7 mouse cellular contexts compared by ENCODE assay signal in genomic region chr11:76493811-76494274, GRCm38 (mm10).
DNase-seq lines count a peak whose midpoint lies in the region; ATAC-seq lines count a peak whose summit lies in the region.

No protein-coding gene starts in this region.

- WGBS in hindbrain, embryonic 12.5 days, result 3% methylated on average over 6 of the region's 6 CpGs
- 4% methylated on average over 6 of the region's 6 CpGs for WGBS in midbrain, embryonic 11.5 days

- peak overlapping the region; percentile 86 for H3K4me2 ChIP-seq in hindbrain, embryonic 12.5 days (replicated peaks)
- peak overlapping the region; percentile 94 for H3K4me2 ChIP-seq in midbrain, embryonic 11.5 days

- peak overlapping the region; percentile 98 for H3K27ac ChIP-seq in hindbrain, embryonic 12.5 days
- H3K27ac ChIP-seq in midbrain, embryonic 11.5 days (ENCODE audit: low read depth, low read length), result peak overlapping the region; percentile 71; the same call in 1 of the 2 replicates

- no peaks in the 10 kb centered on the region for H3K27me3 ChIP-seq in hindbrain, embryonic 12.5 days
- H3K27me3 ChIP-seq in midbrain, embryonic 11.5 days (ENCODE audit: control insufficient read depth, insufficient read depth, low read length), result no peaks in the 10 kb centered on the region; the same call in 1 of the 2 replicates

- peak; percentile 27 for DNase-seq in right cerebral cortex, postnatal 4 days
- no peak for DNase-seq in right cerebral cortex, adult 18-20 months
- peak; percentile 60 for DNase-seq in embryo, embryonic 11 days
- DNase-seq in midbrain, embryonic 11.5 days (ENCODE audit: low spot score, missing footprints), result peak; percentile 85
- no peak for DNase-seq in urinary bladder, adult 18-20 months (ENCODE audit: low spot score in 2 of 2)
- no peak for DNase-seq in spleen, adult 18-20 months

- peak; percentile 47 for ATAC-seq in hindbrain, embryonic 12.5 days (ENCODE audit: low FRiP score)
- peak; percentile 61 for ATAC-seq in midbrain, embryonic 11.5 days (ENCODE audit: low FRiP score)

- H3K4me3 ChIP-seq in hindbrain, embryonic 12.5 days, result peak overlapping the region; percentile 63
- peak overlapping the region; percentile 60 for H3K4me3 ChIP-seq in midbrain, embryonic 11.5 days (ENCODE audit: low read depth, low read length)

- H3K9me3 ChIP-seq in hindbrain, embryonic 12.5 days (replicated peaks), result no peaks in the 10 kb centered on the region
- no peaks in the 10 kb centered on the region for H3K9me3 ChIP-seq in midbrain, embryonic 11.5 days (ENCODE audit: control insufficient read depth, low read length)

- H3K4me1 ChIP-seq in hindbrain, embryonic 12.5 days, result peaks cover 56% of the 10 kb centered on the region
- peaks cover 20% of the 10 kb centered on the region for H3K4me1 ChIP-seq in midbrain, embryonic 11.5 days (ENCODE audit: control insufficient read depth, insufficient read depth, low read length)

- peak overlapping the region; percentile 84 for H3K9ac ChIP-seq in hindbrain, embryonic 12.5 days
- H3K9ac ChIP-seq in midbrain, embryonic 11.5 days (ENCODE audit: low read length), result peak overlapping the region; percentile 88

- no peaks in the 10 kb centered on the region for H3K36me3 ChIP-seq in hindbrain, embryonic 12.5 days
- H3K36me3 ChIP-seq in midbrain, embryonic 11.5 days (ENCODE audit: control insufficient read depth, insufficient read depth, low read length), result no peaks in the 10 kb centered on the region

Comparison
In these comparisons a context has a peak if more than half of its experiments do, and no peak if none do; other contexts are left out.
1. DNase-seq: peak in right cerebral cortex, postnatal 4 days (single experiment), embryo, embryonic 11 days (single experiment) and midbrain, embryonic 11.5 days (single experiment); none in right cerebral cortex, adult 18-20 months (single experiment), urinary bladder, adult 18-20 months (0 of 2) and spleen, adult 18-20 months (0 of 2).